Mouse (Mus musculus) thymus, postnatal 10 days (tissue): ENCODE results near the gene Phyhipl.

Experiments used
- DNase-seq, 2 experiments: peaks; one replicate each; pipeline ENCODE4 v3.0.0; 2021; ENCODE audit warnings: low spot score in 2 of 2

Gene Phyhipl

DNA sequence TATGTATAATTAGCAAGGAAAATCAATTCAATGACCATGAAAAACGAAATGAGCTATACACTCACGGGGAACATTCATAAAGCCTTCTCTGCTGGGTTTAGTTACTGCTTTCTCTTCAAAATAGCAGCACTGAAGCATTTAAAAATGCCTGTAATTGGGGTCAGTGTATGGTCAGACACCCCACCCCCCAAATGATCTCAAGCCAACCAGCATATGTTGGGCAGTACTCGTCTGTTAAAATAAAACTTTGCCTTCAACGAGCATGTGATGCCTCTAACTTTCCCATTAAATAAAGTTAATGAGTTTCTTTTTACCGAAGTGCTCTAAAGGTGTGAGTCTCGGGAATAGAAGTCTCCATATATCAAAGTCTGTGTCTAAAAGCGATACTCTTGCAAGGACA, at the start of gene Phyhipl:
Phyhipl (minus strand) TSS at position 138 of the 400 bp plus-strand sequence.
- no peak for DNase-seq

DNA sequence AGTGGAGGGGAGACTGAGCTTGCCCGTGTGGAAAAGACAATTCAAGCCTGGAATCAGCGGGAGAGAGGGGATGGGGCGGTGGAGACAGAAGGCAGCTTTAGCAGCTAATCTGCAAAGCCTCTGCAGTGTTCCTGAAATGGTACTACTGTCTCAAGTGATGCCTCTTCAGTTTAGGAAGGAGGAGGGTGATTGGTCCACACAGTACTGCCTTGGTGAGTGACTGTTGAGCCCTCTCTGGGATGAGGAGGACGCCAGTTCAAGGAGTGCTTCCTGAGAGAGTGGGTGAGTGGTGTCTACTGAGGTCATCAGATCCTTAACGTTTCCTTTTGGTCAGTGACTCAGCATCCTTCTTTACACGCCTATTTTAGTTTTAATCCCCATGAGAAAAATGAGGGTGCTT, 47.4 kb upstream of the Phyhipl start:
- DNase-seq = no peak

DNA sequence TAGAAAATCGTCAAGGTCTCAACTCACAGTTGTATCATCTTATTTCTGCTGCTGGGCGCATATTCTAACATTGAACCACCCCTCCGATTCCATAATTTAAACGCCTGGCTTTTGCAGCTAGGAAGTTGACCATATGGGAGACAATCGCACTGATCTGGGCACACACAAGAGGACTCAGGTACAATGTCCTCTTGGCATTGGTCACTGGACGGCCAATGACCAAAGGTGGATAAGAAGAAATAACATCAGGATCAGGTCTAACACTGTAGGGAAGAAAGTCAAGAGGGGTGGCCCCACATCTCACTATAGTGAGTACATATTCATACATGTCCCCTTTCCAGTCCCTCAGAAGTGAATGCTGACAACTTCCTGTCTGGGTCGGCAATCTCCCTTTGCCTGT, 43.8 kb upstream of the Phyhipl start:
- no peak for DNase-seq

- no peak for DNase-seq
These were observed 42.2 kb upstream of the Phyhipl start for GRCm38 (mm10) chr10:70698014-70698413.

DNA sequence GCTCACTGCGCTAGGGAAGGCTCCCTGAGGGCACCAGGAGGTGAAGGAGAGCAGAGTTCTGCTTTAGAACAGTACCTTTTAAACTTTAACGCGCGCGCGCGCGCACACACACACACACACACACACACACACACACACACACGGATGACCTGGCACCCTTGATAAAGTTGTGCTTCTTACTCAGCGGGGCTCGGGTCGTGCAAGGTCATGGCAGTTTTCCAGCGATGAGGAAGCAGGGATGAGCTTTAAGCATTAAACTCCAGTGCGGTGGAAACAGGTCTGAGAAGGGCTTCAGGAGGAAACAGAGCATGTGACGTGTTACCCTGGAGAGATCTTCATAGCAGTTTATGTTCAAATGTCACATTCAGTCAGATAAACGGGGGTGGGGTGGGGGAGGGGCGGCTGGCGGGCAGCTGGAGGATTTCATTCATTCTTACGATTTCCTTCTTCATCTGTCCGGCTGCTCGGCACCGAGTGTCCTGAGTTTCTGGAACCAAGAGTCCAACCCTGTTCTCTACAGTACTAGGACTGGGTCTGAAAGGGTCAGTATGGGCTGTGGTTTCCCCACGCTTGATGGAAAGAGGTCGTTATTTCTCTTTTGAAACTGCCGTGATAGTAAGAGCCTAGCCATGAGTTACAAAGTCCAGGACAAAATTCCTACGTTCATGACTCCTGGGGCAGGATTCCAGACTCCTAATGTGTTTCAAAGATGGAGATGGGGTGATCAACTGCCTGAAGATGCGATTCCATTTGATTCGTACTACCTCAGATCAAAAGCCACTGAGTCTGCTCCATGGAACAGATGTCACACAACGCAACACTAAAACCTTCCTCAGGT, 41.2 kb upstream of the Phyhipl start:
- DNase-seq = no peak

DNA sequence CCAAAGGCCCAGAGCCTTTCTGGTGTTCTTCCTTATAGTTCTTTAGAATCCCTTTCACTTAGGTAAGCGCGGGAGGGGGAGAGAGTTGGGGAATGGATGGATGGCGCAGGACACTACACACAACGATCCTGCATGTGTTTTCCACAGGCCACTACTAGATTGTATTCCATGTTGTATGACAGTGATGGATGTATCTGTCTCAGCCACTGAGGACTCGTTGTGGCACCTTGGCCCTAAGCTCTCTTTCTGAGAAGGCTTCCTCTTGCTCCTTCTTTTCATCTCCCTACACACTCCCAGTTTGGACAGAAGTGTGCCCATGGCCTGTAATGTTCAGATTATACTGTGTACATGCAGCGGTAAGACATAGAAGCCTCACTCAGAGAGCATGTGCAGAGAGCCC, 33.6 kb upstream of the Phyhipl start:
- no peak for DNase-seq

GRCm38 (mm10) chr10:70688881-70689280, 33.1 kb upstream of the Phyhipl start:
- DNase-seq = no peak

DNA sequence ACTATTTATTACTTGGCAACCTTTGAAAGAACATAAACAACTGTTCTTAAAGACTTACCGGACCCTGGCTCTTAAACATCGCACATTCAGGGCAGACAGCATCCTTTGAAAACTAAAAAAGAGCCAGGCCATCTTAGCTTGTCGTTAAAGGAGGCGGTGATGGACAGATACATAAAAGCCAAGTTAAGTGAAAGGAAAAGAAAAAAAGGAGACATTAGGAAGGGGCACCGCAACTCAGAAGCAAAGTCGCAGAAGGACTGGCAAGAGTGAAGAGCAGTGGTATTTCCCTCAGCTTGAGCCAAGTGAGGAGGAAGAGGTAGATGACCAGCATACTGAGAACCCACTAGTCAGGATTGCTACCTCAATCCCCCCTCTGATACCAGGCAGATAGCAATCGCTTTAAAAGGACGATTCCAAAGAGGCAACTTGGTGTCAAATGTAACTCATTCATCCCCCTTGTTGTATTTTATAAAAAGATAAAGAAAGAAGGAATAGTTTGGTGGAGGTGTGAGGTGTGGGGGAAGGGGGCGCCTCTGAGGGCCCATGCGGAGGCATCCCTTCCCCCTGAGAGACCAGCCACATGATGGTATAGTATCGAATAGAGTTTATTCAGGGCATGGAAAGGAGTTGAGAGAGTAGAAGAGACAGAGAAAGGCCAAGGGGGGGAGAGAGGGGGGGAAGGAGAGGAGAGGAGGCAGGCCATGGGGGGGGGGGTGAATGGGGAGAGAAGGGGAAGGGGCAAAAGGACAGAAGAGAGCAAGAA, 31.4 kb upstream of the Phyhipl start:
- no peak for DNase-seq

- no peak for DNase-seq
These were observed 30.7 kb upstream of the Phyhipl start for GRCm38 (mm10) chr10:70686505-70686904.

- no peak for DNase-seq
These were observed 27.7 kb upstream of the Phyhipl start for GRCm38 (mm10) chr10:70683508-70683907.

DNA sequence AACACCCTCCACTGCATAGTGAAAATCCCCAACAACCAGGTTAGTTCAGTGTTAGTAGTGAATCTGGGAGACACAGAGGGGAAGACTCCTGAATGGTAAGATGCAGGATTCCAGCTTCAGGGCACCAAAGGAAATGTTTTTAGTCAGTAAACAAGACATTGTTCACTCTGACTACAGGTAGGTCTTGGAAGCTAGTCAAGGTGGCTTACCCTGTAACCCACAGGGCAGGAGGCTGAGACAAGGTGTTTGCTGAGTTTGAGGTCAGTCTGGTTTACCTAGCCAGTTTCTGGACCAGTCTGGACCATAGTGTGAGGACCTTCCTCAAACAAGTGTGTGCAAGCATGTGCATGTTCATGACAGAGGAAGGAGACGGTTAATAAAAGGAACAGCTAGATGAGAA, 22.2 kb upstream of the Phyhipl start:
- no peak for DNase-seq

GRCm38 (mm10) chr10:70656272-70656671, 507 bp upstream of the Phyhipl start:
- no peak for DNase-seq

- DNase-seq = no peak
These were observed 1.1 kb downstream of the Phyhipl start for GRCm38 (mm10) chr10:70654655-70655054.

DNA sequence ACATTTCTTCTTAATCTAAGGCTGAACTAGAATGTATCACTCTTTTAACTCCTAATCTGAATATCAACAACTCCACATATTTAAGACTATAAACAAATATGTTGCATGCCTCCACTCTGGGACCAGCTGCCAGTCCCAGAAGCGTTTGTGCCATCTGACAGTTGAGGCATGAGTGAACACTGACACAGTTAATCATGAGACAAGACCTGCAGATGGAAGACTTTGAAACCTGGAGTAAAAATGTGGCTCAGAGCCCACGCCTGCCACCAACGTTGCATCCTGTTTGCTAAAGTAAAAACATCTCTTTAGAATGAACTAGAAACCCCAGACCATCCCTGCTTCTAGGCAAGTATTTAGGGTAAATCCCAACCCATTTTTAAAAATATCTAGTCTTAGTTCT, 1.6 kb downstream of the Phyhipl start:
- no peak for DNase-seq

DNA sequence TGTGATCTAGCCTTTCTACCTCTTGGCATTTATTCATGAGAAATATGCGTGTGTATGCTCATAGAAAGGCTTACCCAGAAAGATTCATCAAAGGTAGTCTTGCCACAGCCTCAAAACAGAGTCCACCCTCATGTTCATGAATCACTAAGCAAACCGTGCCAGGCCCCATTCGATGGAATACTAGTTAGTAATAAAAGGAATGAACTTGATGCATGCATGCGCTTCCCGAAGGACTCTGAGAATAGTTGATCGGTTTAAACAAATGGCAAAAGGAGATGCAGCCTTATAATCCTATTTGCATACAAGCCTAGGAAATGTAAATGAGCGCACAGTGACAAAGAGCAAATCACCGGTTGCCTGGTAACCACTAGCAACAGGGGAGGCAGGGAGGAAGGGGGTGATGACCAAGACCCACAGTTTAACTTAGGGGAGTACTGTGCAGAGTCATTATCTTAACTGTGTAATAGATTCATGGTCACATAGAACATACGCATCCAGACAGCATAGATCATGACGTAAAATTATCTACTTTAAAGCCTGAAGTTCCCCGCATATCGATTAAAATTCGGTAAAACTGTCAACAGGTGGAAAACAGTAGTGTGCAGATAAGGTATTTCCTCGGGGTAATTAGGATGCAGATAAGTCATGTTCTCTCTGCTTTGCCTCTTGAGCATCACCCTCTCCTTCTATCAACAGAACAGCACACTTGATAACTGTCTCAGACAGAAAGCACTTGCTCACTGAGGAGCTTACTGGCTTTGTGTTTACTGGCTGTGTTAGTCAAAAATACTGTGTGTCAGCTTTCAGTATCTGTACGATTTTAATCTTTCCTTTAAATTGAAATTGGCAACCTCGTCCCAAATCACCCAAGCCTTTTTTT, 3.8 kb downstream of the Phyhipl start:
- DNase-seq = no peak

GRCm38 (mm10) chr10:70648831-70649230, 6.9 kb downstream of the Phyhipl start:
- no peak for DNase-seq

DNA sequence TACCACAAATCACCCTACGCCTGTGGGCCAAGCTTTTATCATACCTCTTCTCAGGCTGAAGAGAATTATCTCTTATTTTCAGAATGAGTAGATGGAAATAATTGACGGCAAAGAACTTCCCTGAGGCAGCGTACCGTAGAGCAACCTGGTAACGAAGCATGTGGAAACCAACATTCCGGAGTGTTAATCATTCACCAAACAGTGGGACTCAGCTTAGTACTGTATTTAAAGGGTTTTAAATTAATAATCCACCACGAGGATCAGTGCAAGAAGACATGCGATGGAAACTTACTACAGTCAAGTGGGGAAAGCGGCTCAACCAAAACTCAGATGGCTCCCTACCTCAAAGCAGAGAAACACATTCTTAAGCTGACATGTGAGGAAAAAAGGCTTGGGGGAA, 12.6 kb downstream of the Phyhipl start:
- DNase-seq = no peak

DNA sequence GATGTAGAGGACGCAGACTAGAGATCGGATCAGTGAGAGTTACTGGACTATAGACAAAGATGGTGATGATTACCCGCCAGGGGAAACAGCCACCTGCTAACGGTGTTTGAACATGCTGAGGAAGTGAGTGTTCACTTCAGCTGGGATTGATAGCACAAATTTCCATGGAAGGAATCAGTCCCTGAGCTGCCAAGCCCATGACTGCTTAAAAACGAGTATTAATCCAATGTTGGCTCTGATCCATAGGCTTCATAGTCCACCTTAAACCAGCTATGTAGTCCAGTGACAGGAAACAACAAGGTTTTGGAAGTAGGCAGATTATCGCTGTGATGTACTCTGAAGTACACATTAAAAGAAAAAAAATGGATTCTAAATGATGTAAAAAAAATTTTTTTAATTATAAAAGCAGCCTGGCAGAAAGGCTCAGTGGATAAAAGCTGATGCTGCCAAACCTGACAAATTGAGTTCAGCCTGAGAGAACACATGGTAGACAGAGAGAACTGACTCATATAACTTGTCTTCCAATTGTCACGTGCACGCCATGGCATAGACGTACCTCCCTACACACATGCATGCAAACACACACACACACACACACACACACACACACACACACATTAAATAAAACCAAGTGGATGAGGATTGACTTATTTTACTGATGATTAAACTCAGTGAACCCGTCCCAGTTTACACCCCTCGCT, 14.7 kb downstream of the Phyhipl start:
- no peak for DNase-seq

GRCm38 (mm10) chr10:70640075-70640737, 15.6 kb downstream of the Phyhipl start:
- no peak for DNase-seq

DNA sequence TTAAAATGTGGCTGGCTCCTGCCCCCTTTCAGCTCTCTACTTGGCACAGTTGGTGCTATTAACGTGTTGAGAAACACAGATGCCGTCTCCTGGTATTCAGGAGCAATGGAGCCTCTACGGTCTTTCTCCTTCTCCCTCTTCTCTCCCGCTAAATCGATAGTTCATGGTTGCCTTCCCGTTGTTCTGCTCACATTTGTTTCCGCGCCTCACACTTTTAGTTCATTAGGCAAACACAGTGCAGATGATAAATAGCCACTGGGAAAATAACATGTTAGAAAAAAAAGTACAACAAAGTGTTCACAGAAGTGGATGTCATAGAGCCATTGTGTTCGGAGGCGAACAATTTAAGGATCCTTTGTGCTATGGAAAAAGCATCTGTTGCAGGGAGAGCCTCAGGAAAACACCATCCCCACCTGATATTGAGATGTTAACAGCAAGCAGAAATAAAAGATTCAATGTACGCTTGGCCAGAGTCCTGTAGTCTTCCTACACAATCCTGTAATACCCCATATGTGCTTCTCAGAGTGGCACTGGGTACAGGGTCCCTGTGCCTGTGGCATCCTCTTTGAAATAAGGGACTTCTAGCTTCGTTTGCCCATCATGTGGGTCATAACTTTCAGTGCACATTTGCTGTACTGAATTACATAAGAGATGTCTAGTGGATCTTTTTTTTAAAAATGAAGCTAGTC, 18.0 kb downstream of the Phyhipl start:
- DNase-seq = no peak
